Mouse (Mus musculus) thymus, postnatal 25 days (tissue): ENCODE measurements around the gene Hhatl.

Experiments used
- DNase-seq: peaks from one replicate; pipeline ENCODE4 v3.0.0; 2022

Hhatl gene

GRCm38 (mm10) chr9:121791757-121792521, at the start of gene Hhatl:
Gene Hhatl, minus strand, starts transcription at chr9:121792507.
- DNase-seq, result no peak

- no peak for DNase-seq
Observed at GRCm38 (mm10) chr9:121839622-121839965, 47.3 kb upstream of the Hhatl start.

GRCm38 (mm10) chr9:121838829-121839621, 46.7 kb upstream of the Hhatl start, which contains the start of gene Ccdc13:
Gene Ccdc13, minus strand, starts transcription at chr9:121839461.
- peak; percentile 83 for DNase-seq

GRCm38 (mm10) chr9:121838008-121838407, 45.7 kb upstream of the Hhatl start:
- no peak for DNase-seq

GRCm38 (mm10) chr9:121833825-121834224, 41.5 kb upstream of the Hhatl start:
- no peak for DNase-seq

- DNase-seq, result peak; percentile 76
Observed at GRCm38 (mm10) chr9:121830956-121831293, 38.6 kb upstream of the Hhatl start.

- peak; percentile 62 for DNase-seq
Observed at GRCm38 (mm10) chr9:121830243-121830955, 38.1 kb upstream of the Hhatl start.

GRCm38 (mm10) chr9:121829270-121829992, 37.1 kb upstream of the Hhatl start:
- DNase-seq, result no peak

- no peak for DNase-seq
Observed at GRCm38 (mm10) chr9:121828314-121828713, 36.0 kb upstream of the Hhatl start.

GRCm38 (mm10) chr9:121826356-121826755, 34.0 kb upstream of the Hhatl start:
- no peak for DNase-seq

- DNase-seq, result no peak
Observed at GRCm38 (mm10) chr9:121823991-121824390, 31.7 kb upstream of the Hhatl start.

- no peak for DNase-seq
Observed at GRCm38 (mm10) chr9:121823051-121823450, 30.7 kb upstream of the Hhatl start.

GRCm38 (mm10) chr9:121822585-121822991, 30.3 kb upstream of the Hhatl start:
- no peak for DNase-seq

- no peak for DNase-seq
Observed at GRCm38 (mm10) chr9:121820765-121821164, 28.5 kb upstream of the Hhatl start.

- DNase-seq, result no peak
Observed at GRCm38 (mm10) chr9:121819771-121820471, 27.6 kb upstream of the Hhatl start.

- no peak for DNase-seq
Observed at GRCm38 (mm10) chr9:121819073-121819770, 26.9 kb upstream of the Hhatl start.

- DNase-seq, result no peak
Observed at GRCm38 (mm10) chr9:121815183-121815582, 22.9 kb upstream of the Hhatl start.

- DNase-seq, result no peak
Observed at GRCm38 (mm10) chr9:121810081-121810821, 17.9 kb upstream of the Hhatl start.

- no peak for DNase-seq
Observed at GRCm38 (mm10) chr9:121808511-121808910, 16.2 kb upstream of the Hhatl start.

GRCm38 (mm10) chr9:121807947-121808346, 15.6 kb upstream of the Hhatl start:
- DNase-seq, result no peak

GRCm38 (mm10) chr9:121807546-121807945, 15.2 kb upstream of the Hhatl start:
- no peak for DNase-seq
